Mouse (Mus musculus): Measurements from ENCODE around the gene 0610037L13Rik.
A peak's percentile ranks its signal among the peaks of the same experiment; 100 is the strongest.

The 0610037L13Rik gene

GRCm38 (mm10) chr4:107889385-107889730, 255 bp upstream of the 0610037L13Rik start:
- H3K36me3 ChIP-seq (ENCODE audit: control insufficient read depth, insufficient read depth, low read length, poor library complexity, severe bottlenecking), result 0 out of 2 replicates have a peak, but pooled peaks cover 2% of the 10 kb centered on the region
- no peak for DNase-seq (ENCODE audit: low read depth, low spot score)
- no peaks in the 10 kb centered on the region for H3K27me3 ChIP-seq (ENCODE audit: control insufficient read depth, insufficient read depth, low read length, poor library complexity, severe bottlenecking)

- peak; percentile 43 for DNase-seq (ENCODE audit: low read depth, low spot score)
- H3K36me3 ChIP-seq (ENCODE audit: control insufficient read depth, insufficient read depth, low read length, poor library complexity, severe bottlenecking), result no peaks in the 10 kb centered on the region; the same call in 1 of the 2 replicates
- H3K27me3 ChIP-seq (ENCODE audit: control insufficient read depth, insufficient read depth, low read length, poor library complexity, severe bottlenecking), result no peaks in the 10 kb centered on the region
Measured at GRCm38 (mm10) chr4:107892663-107893062, 3.0 kb downstream of the 0610037L13Rik start.

GRCm38 (mm10) chr4:107899211-107899927, 9.8 kb downstream of the 0610037L13Rik start:
- H3K36me3 ChIP-seq (ENCODE audit: control insufficient read depth, insufficient read depth, low read length, poor library complexity, severe bottlenecking), result no peaks in the 10 kb centered on the region; the same call in 1 of the 2 replicates
- DNase-seq (ENCODE audit: low read depth, low spot score), result no peak
- H3K27me3 ChIP-seq (ENCODE audit: control insufficient read depth, insufficient read depth, low read length, poor library complexity, severe bottlenecking), result no peaks in the 10 kb centered on the region

GRCm38 (mm10) chr4:107900206-107900605, 10.6 kb downstream of the 0610037L13Rik start:
- H3K27me3 ChIP-seq (ENCODE audit: control insufficient read depth, insufficient read depth, low read length, poor library complexity, severe bottlenecking), result no peaks in the 10 kb centered on the region

GRCm38 (mm10) chr4:107904252-107904651, 14.6 kb downstream of the 0610037L13Rik start:
- no peaks in the 10 kb centered on the region for H3K36me3 ChIP-seq (ENCODE audit: control insufficient read depth, insufficient read depth, low read length, poor library complexity, severe bottlenecking)
- no peaks in the 10 kb centered on the region for H3K27me3 ChIP-seq (ENCODE audit: control insufficient read depth, insufficient read depth, low read length, poor library complexity, severe bottlenecking)

More at GRCm38 (mm10) chr4:107900206-107900605, 10.6 kb downstream of the 0610037L13Rik start:
- H3K36me3 ChIP-seq (ENCODE audit: control insufficient read depth, insufficient read depth, low read length, poor library complexity, severe bottlenecking), result no peaks in the 10 kb centered on the region; the same call in 1 of the 2 replicates
- DNase-seq (ENCODE audit: low read depth, low spot score), result no peak

GRCm38 (mm10) chr4:107906561-107906960, 16.9 kb downstream of the 0610037L13Rik start:
- no peak for DNase-seq (ENCODE audit: low read depth, low spot score)
- H3K27me3 ChIP-seq (ENCODE audit: control insufficient read depth, insufficient read depth, low read length, poor library complexity, severe bottlenecking), result no peaks in the 10 kb centered on the region
- 0 out of 2 replicates have a peak, but pooled peaks cover 2% of the 10 kb centered on the region for H3K36me3 ChIP-seq (ENCODE audit: control insufficient read depth, insufficient read depth, low read length, poor library complexity, severe bottlenecking)

More at GRCm38 (mm10) chr4:107904252-107904651, 14.6 kb downstream of the 0610037L13Rik start:
- no peak for DNase-seq (ENCODE audit: low read depth, low spot score)

GRCm38 (mm10) chr4:107910020-107910419, 20.4 kb downstream of the 0610037L13Rik start:
- H3K27me3 ChIP-seq (ENCODE audit: control insufficient read depth, insufficient read depth, low read length, poor library complexity, severe bottlenecking), result no peaks in the 10 kb centered on the region
- no peak for DNase-seq (ENCODE audit: low read depth, low spot score)
- H3K36me3 ChIP-seq (ENCODE audit: control insufficient read depth, insufficient read depth, low read length, poor library complexity, severe bottlenecking), result peaks cover 3% of the 10 kb centered on the region; the same call in 1 of the 2 replicates

GRCm38 (mm10) chr4:107920336-107920735, 30.7 kb downstream of the 0610037L13Rik start:
- H3K36me3 ChIP-seq (ENCODE audit: control insufficient read depth, insufficient read depth, low read length, poor library complexity, severe bottlenecking), result no peaks in the 10 kb centered on the region
- no peak for DNase-seq (ENCODE audit: low read depth, low spot score)
- H3K27me3 ChIP-seq (ENCODE audit: control insufficient read depth, insufficient read depth, low read length, poor library complexity, severe bottlenecking), result no peaks in the 10 kb centered on the region

GRCm38 (mm10) chr4:107921152-107921695, 31.6 kb downstream of the 0610037L13Rik start:
- no peak for DNase-seq (ENCODE audit: low read depth, low spot score)
- H3K36me3 ChIP-seq (ENCODE audit: control insufficient read depth, insufficient read depth, low read length, poor library complexity, severe bottlenecking), result no peaks in the 10 kb centered on the region
- no peaks in the 10 kb centered on the region for H3K27me3 ChIP-seq (ENCODE audit: control insufficient read depth, insufficient read depth, low read length, poor library complexity, severe bottlenecking)

GRCm38 (mm10) chr4:107921952-107922351, 32.3 kb downstream of the 0610037L13Rik start:
- no peaks in the 10 kb centered on the region for H3K36me3 ChIP-seq (ENCODE audit: control insufficient read depth, insufficient read depth, low read length, poor library complexity, severe bottlenecking)
- no peaks in the 10 kb centered on the region for H3K27me3 ChIP-seq (ENCODE audit: control insufficient read depth, insufficient read depth, low read length, poor library complexity, severe bottlenecking)
- DNase-seq (ENCODE audit: low read depth, low spot score), result no peak

- Histone ChIP-seq H3K36me3 (ENCODE audit: control insufficient read depth, insufficient read depth, low read length, poor library complexity, severe bottlenecking) (no peaks in the 10 kb centered on the region), H3K27me3 (ENCODE audit: control insufficient read depth, insufficient read depth, low read length, poor library complexity, severe bottlenecking) (no peaks in the 10 kb centered on the region)
- peak; percentile 96 for DNase-seq (ENCODE audit: low read depth, low spot score)
Measured at GRCm38 (mm10) chr4:107923145-107923802, 33.7 kb downstream of the 0610037L13Rik start, which contains the start of gene Cpt2. Gene Cpt2 (minus strand): TSS chr4:107923610.

GRCm38 (mm10) chr4:107923803-107924194, 34.2 kb downstream of the 0610037L13Rik start:
- no peak for DNase-seq (ENCODE audit: low read depth, low spot score)
- Histone ChIP-seq H3K36me3 (ENCODE audit: control insufficient read depth, insufficient read depth, low read length, poor library complexity, severe bottlenecking) (no peaks in the 10 kb centered on the region), H3K27me3 (ENCODE audit: control insufficient read depth, insufficient read depth, low read length, poor library complexity, severe bottlenecking) (no peaks in the 10 kb centered on the region)

GRCm38 (mm10) chr4:107928269-107928668, 38.7 kb downstream of the 0610037L13Rik start:
- H3K27me3 ChIP-seq (ENCODE audit: control insufficient read depth, insufficient read depth, low read length, poor library complexity, severe bottlenecking), result no peaks in the 10 kb centered on the region
- H3K36me3 ChIP-seq (ENCODE audit: control insufficient read depth, insufficient read depth, low read length, poor library complexity, severe bottlenecking), result no peaks in the 10 kb centered on the region
- DNase-seq (ENCODE audit: low read depth, low spot score), result no peak

- no peaks in the 10 kb centered on the region for H3K36me3 ChIP-seq (ENCODE audit: control insufficient read depth, insufficient read depth, low read length, poor library complexity, severe bottlenecking)
- H3K27me3 ChIP-seq (ENCODE audit: control insufficient read depth, insufficient read depth, low read length, poor library complexity, severe bottlenecking), result no peaks in the 10 kb centered on the region
- no peak for DNase-seq (ENCODE audit: low read depth, low spot score)
Measured at GRCm38 (mm10) chr4:107928726-107929125, 39.1 kb downstream of the 0610037L13Rik start.

- H3K27me3 ChIP-seq (ENCODE audit: control insufficient read depth, insufficient read depth, low read length, poor library complexity, severe bottlenecking), result no peaks in the 10 kb centered on the region
- no peak for DNase-seq (ENCODE audit: low read depth, low spot score)
- no peaks in the 10 kb centered on the region for H3K36me3 ChIP-seq (ENCODE audit: control insufficient read depth, insufficient read depth, low read length, poor library complexity, severe bottlenecking)
Measured at GRCm38 (mm10) chr4:107931453-107931852, 41.8 kb downstream of the 0610037L13Rik start.
